Mouse (Mus musculus): ENCODE measurements around the gene Fibcd1. TPM values are rescaled to one million over a fixed set of nuclear protein-coding genes. Genes with fewer than 3 reads are reported as not detected.
A peak's percentile ranks its signal among the peaks of the same experiment; 100 is the strongest.

Fibcd1 gene
- total and polyA plus RNA-seq, 2 experiments from 2014 or later = 19.4 to 48.5 TPM

GRCm38 (mm10) chr2:31855991-31856390 is 10.2 kb upstream of the Fibcd1 start:
- H3K4me1 ChIP-seq (ENCODE audit: insufficient read depth, low read length) = peaks cover 10% of the 10 kb centered on the region; the same call in 1 of the 2 replicates
- H3K4me2 ChIP-seq (ENCODE audit: low read depth, low read length, poor library complexity, severe bottlenecking) = no peak overlapping the region
- 74% methylated on average over 8 of the region's 8 CpGs for WGBS
- H3K9ac ChIP-seq (replicated peaks; ENCODE audit: low read length, poor library complexity, severe bottlenecking) = no peak overlapping the region
- H3K9me3 ChIP-seq (ENCODE audit: low read length) = no peaks in the 10 kb centered on the region
- no peak for DNase-seq (ENCODE audit: low spot score)
- no peak overlapping the region for H3K27ac ChIP-seq (ENCODE audit: low read depth, low read length)
- no peak for TF ChIP-seq CTCF (IDR thresholded peaks at IDR 0.05)
- no peaks in the 10 kb centered on the region for H3K36me3 ChIP-seq (ENCODE audit: insufficient read depth, low read length)
- no peak for ATAC-seq (ENCODE audit: low FRiP score)
- H3K27me3 ChIP-seq (ENCODE audit: insufficient read depth, low read length) = no peaks in the 10 kb centered on the region
- no peak overlapping the region for H3K4me3 ChIP-seq (ENCODE audit: low read depth, low read length)

DNA sequence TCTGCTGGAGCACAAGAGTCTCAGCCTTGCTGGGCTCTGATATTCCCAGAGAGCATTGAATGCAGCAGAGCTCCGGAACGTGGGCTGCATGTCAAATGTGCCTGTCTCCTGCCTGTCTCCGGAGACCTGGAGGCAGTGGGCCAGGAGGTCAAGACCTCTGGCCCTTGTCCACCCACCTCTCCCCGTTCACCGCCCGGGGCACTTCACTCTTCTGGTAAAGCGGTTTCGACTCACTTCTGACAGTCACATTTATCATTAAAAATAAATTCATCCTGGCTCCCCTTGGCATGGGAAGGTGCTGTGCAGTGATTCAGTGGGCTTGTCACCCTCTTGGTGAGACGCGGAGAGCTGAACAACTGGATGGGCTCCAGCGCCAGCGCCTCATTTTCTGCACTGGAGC is 4.3 kb upstream of the Fibcd1 start:
- no peaks in the 10 kb centered on the region for H3K9me3 ChIP-seq (ENCODE audit: low read length)
- peak; percentile 42 for DNase-seq (ENCODE audit: low spot score)
- H3K27ac ChIP-seq (ENCODE audit: low read depth, low read length) = no peak overlapping the region
- no peak overlapping the region for H3K4me3 ChIP-seq (ENCODE audit: low read depth, low read length)
- WGBS = 31% methylated on average over 12 of the region's 12 CpGs
- H3K4me2 ChIP-seq (ENCODE audit: low read depth, low read length, poor library complexity, severe bottlenecking) = no peak overlapping the region
- H3K36me3 ChIP-seq (ENCODE audit: insufficient read depth, low read length) = no peaks in the 10 kb centered on the region
- H3K4me1 ChIP-seq (ENCODE audit: insufficient read depth, low read length) = peaks cover 4% of the 10 kb centered on the region; the same call in 1 of the 2 replicates
- H3K9ac ChIP-seq (replicated peaks; ENCODE audit: low read length, poor library complexity, severe bottlenecking) = no peak overlapping the region
- no peak for ATAC-seq (ENCODE audit: low FRiP score)
- TF ChIP-seq CTCF (IDR thresholded peaks at IDR 0.05) = no peak
- H3K27me3 ChIP-seq (ENCODE audit: insufficient read depth, low read length) = peaks cover 11% of the 10 kb centered on the region; the same call in 1 of the 2 replicates

DNA sequence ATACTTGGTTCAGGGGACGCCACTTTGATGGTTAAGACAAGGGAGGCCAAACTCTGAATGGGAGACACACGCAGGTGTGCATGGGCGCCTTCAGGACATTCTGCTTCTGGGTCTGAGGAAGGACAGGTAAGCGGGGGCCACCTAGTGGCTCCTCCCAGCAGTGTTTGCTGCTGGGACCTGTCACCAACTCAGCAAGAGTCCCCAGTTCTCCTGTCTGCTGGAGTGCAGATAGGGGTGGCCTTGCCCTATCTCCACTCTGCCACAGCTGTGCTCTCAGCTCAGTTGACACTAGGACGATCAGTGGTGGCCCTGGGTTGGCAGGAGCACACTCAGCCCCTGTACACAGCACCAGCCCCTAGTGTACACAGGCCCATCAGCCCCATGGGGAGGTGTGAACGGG is 2.1 kb upstream of the Fibcd1 start:
- DNase-seq (ENCODE audit: low spot score) = no peak
- TF ChIP-seq CTCF (IDR thresholded peaks at IDR 0.05) = peak; percentile 70
- no peaks in the 10 kb centered on the region for H3K9me3 ChIP-seq (ENCODE audit: low read length)
- no peak overlapping the region for H3K4me2 ChIP-seq (ENCODE audit: low read depth, low read length, poor library complexity, severe bottlenecking)
- 18% methylated on average over 6 of the region's 6 CpGs for WGBS
- H3K36me3 ChIP-seq (ENCODE audit: insufficient read depth, low read length) = no peaks in the 10 kb centered on the region
- H3K27me3 ChIP-seq (ENCODE audit: insufficient read depth, low read length) = peaks cover 14% of the 10 kb centered on the region; the same call in 1 of the 2 replicates
- no peak overlapping the region for H3K9ac ChIP-seq (replicated peaks; ENCODE audit: low read length, poor library complexity, severe bottlenecking)
- peaks cover 6% of the 10 kb centered on the region; the same call in 1 of the 2 replicates for H3K4me1 ChIP-seq (ENCODE audit: insufficient read depth, low read length)
- H3K27ac ChIP-seq (ENCODE audit: low read depth, low read length) = no peak overlapping the region
- ATAC-seq (ENCODE audit: low FRiP score) = no peak
- no peak overlapping the region for H3K4me3 ChIP-seq (ENCODE audit: low read depth, low read length)

DNA sequence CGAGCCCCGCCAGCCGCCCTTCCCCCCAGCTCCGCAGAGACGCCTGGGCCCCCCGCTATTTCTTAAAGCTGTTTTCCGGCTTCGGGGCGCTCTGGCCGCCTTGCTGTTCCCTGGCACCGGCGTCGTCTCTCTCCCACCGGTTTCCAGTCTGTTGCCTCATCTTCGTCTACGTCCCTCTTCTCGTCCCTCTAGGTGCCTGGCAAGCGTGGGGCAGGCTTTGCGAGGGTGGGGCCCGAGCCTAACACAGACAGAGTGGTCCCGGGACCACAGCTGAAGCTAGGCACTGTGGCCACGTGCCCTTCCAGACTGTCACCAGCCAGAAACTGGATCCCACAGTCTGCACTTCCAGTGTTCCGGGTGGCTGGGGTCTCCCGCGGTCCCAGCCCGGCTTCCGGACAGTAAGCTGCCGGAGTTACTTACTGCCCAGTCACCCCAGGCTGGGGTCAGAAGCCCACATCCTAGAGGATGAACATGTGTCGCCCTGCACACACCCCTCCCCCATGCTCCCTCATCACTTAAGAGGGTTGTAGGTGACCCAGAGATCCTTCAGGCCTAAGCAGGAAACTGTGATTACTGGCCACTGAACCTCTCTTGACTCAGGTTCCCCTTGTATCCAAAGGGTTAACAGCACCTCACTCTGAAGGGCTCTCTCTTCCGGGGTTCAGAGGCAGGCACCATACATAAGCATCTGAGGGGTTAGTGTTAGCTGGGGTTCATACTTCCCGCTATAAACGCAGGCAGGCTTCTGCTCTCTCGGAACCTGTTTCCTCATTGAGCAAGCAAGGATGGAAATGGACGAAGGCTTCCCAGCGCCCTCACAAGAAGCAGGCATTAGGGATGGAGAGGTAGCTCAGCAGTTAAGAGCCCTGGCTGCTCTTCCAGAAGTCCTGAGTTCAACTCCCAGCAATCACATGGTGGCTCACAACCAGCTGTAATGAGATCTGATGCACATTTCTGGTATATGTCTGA is 1.2 kb upstream of the Fibcd1 start:
- Histone ChIP-seq H3K4me3 (ENCODE audit: low read depth, low read length) (peak overlapping the region; percentile 47), H3K27ac (ENCODE audit: low read depth, low read length) (no peak overlapping the region), H3K9ac (replicated peaks; ENCODE audit: low read length, poor library complexity, severe bottlenecking) (no peak overlapping the region), H3K9me3 (ENCODE audit: low read length) (no peaks in the 10 kb centered on the region), H3K4me1 (ENCODE audit: insufficient read depth, low read length) (peaks cover 6% of the 10 kb centered on the region; the same call in 1 of the 2 replicates), H3K36me3 (ENCODE audit: insufficient read depth, low read length) (no peaks in the 10 kb centered on the region), H3K27me3 (ENCODE audit: insufficient read depth, low read length) (peaks cover 14% of the 10 kb centered on the region; the same call in 1 of the 2 replicates), H3K4me2 (ENCODE audit: low read depth, low read length, poor library complexity, severe bottlenecking) (peak overlapping the region; percentile 85)
- DNase-seq (ENCODE audit: low spot score) (no peak), ATAC-seq (ENCODE audit: low FRiP score) (no peak)
- TF ChIP-seq CTCF (IDR thresholded peaks at IDR 0.05) = no peak
- 6% methylated on average over 35 of the region's 35 CpGs for WGBS

DNA sequence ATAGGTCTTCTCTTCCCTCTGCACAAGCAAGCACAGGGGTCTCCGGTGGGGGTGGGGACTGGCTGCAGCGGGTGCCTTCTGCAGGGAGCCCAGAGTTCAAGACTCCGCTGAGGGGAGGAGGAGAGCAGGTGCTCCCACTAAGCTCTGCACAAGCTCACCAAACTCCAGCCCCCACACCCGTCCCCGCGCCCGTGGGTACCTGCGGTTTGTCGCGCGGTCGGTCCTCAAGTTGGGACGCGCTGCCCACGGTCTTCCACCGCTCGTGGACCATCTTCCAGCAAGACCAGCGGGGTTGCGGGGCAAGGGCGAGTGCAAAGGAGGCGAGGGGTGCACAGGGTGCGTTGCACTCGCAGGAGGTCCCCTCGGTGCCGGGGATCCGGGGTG is 301 bp downstream of the Fibcd1 start:
- ATAC-seq (ENCODE audit: low FRiP score) (peak; percentile 35; the same call in 1 of the 2 replicates), DNase-seq (ENCODE audit: low spot score) (no peak)
- 2% methylated on average over 24 of the region's 26 CpGs for WGBS
- Histone ChIP-seq H3K9me3 (ENCODE audit: low read length) (no peaks in the 10 kb centered on the region), H3K4me2 (ENCODE audit: low read depth, low read length, poor library complexity, severe bottlenecking) (peak overlapping the region; percentile 85), H3K36me3 (ENCODE audit: insufficient read depth, low read length) (no peaks in the 10 kb centered on the region), H3K27me3 (ENCODE audit: insufficient read depth, low read length) (peaks cover 14% of the 10 kb centered on the region; the same call in 1 of the 2 replicates), H3K9ac (replicated peaks; ENCODE audit: low read length, poor library complexity, severe bottlenecking) (peak overlapping the region; percentile 50), H3K4me3 (ENCODE audit: low read depth, low read length) (peak overlapping the region; percentile 47), H3K4me1 (ENCODE audit: insufficient read depth, low read length) (peaks cover 6% of the 10 kb centered on the region; the same call in 1 of the 2 replicates), H3K27ac (ENCODE audit: low read depth, low read length) (no peak overlapping the region)
- no peak for TF ChIP-seq CTCF (IDR thresholded peaks at IDR 0.05)

DNA sequence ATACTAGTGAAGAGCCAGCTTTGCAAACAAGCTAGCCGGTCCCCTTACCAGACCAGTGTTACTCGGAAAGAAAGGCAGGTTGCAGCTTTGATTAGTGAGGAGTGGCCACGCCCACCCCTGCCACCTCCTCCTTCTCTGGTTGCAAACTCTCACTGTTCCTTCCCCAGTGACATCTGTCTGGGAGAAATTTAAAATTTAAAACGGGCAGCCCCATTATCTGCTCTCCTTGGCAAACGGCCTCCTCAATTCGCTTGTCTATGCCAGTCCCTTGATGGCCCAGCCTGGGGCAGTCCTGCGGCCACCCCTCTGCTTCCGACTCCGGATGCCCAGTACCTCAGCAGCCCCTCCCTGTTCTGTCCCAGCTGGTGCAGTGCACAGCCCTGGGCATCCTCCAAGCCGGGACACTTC is 1.1 kb downstream of the Fibcd1 start:
- ATAC-seq (ENCODE audit: low FRiP score) (no peak), DNase-seq (ENCODE audit: low spot score) (no peak)
- H3K9ac ChIP-seq (replicated peaks; ENCODE audit: low read length, poor library complexity, severe bottlenecking) = no peak overlapping the region
- H3K4me2 ChIP-seq (ENCODE audit: low read depth, low read length, poor library complexity, severe bottlenecking) = peak overlapping the region; percentile 85
- H3K4me1 ChIP-seq (ENCODE audit: insufficient read depth, low read length) = peaks cover 6% of the 10 kb centered on the region; the same call in 1 of the 2 replicates
- no peaks in the 10 kb centered on the region for H3K9me3 ChIP-seq (ENCODE audit: low read length)
- H3K36me3 ChIP-seq (ENCODE audit: insufficient read depth, low read length) = no peaks in the 10 kb centered on the region
- no peak for TF ChIP-seq CTCF (IDR thresholded peaks at IDR 0.05)
- H3K27me3 ChIP-seq (ENCODE audit: insufficient read depth, low read length) = peaks cover 14% of the 10 kb centered on the region; the same call in 1 of the 2 replicates
- H3K27ac ChIP-seq (ENCODE audit: low read depth, low read length) = no peak overlapping the region
- WGBS = 8% methylated on average over 10 of the region's 10 CpGs
- H3K4me3 ChIP-seq (ENCODE audit: low read depth, low read length) = peak overlapping the region; percentile 47
